ENCODE assay signal across 21 mouse cellular contexts in the genomic region with DNA sequence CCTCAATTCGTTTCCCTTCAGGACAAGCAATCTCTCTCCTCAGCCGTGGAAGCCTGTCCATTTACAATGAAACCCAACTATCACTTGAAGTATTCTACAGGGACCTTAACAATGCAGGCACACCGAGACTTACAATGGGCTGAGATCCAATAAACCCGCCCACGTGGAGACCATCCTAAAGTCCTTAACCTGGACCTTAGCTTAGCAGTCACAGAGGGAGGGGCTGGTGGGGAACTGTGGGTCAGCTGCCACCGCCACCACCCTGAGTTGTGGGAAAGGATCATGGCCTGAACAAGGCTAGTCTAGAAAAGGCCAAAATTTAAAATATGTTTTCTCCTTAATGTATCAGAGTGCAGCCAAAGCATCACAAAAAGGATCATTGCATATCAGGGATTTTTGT. TPM values are rescaled to one million over a fixed set of nuclear protein-coding genes. Genes with fewer than 3 reads are reported as not detected.
DNase-seq lines count a peak whose midpoint lies in the region; ATAC-seq and TF ChIP-seq lines count a peak whose summit lies in the region.
"Had no signal": no experiment of that assay in that cellular context is flagged by ENCODE, and none has a peak within 500 bp of the region (broad histone marks: within the 10 kb centered on the region; RNA-seq: fewer than 3 reads in every experiment).

No protein-coding gene starts in this region.

- 58% methylated on average over 6 of the region's 6 CpGs for WGBS in forebrain, embryonic 13.5 days
- 67% methylated on average over 6 of the region's 6 CpGs for WGBS in forebrain, embryonic 12.5 days
- 43% methylated on average over 6 of the region's 6 CpGs for WGBS in hindbrain, postnatal 0 days
- 61% methylated on average over 6 of the region's 6 CpGs for WGBS in hindbrain, embryonic 11.5 days
- WGBS in midbrain, embryonic 10.5 days: 68% methylated on average over 6 of the region's 6 CpGs
- WGBS in midbrain, embryonic 14.5 days: 55% methylated on average over 6 of the region's 6 CpGs

- H3K9ac ChIP-seq in forebrain, embryonic 13.5 days: no peak overlapping the region
- H3K9ac ChIP-seq in forebrain, embryonic 12.5 days: no peak overlapping the region
- H3K9ac ChIP-seq in hindbrain, postnatal 0 days (replicated peaks; ENCODE audit: low read length): no peak overlapping the region
- H3K9ac ChIP-seq in hindbrain, embryonic 11.5 days (ENCODE audit: low read depth, low read length): no peak overlapping the region
- no peak overlapping the region for H3K9ac ChIP-seq in midbrain, embryonic 14.5 days (replicated peaks; ENCODE audit: low read length)
- H3K9ac ChIP-seq: liver, embryonic 13.5 days; neural tube, embryonic 15.5 days; stomach, embryonic 15.5 days had no signal

- peaks cover 27% of the 10 kb centered on the region for H3K36me3 ChIP-seq in forebrain, embryonic 13.5 days (ENCODE audit: poor library complexity, severe bottlenecking)
- peaks cover 18% of the 10 kb centered on the region for H3K36me3 ChIP-seq in forebrain, embryonic 12.5 days (replicated peaks)
- peaks cover 12% of the 10 kb centered on the region for H3K36me3 ChIP-seq in hindbrain, postnatal 0 days (ENCODE audit: insufficient read depth, low read length)
- H3K36me3 ChIP-seq in hindbrain, embryonic 11.5 days (ENCODE audit: control insufficient read depth, insufficient read depth, low read length): peaks cover 4% of the 10 kb centered on the region; the same call in 1 of the 2 replicates
- peaks cover 31% of the 10 kb centered on the region for H3K36me3 ChIP-seq in midbrain, embryonic 10.5 days
- peaks cover 19% of the 10 kb centered on the region for H3K36me3 ChIP-seq in midbrain, embryonic 14.5 days (ENCODE audit: control insufficient read depth, insufficient read depth, low read length)

- H3K9me3 ChIP-seq in forebrain, embryonic 13.5 days (replicated peaks): no peaks in the 10 kb centered on the region; the same call in 1 of the 2 replicates
- no peaks in the 10 kb centered on the region for H3K9me3 ChIP-seq in forebrain, embryonic 12.5 days
- no peaks in the 10 kb centered on the region for H3K9me3 ChIP-seq in hindbrain, postnatal 0 days (ENCODE audit: low read length)
- no peaks in the 10 kb centered on the region for H3K9me3 ChIP-seq in hindbrain, embryonic 11.5 days (ENCODE audit: control insufficient read depth, low read length)
- H3K9me3 ChIP-seq in midbrain, embryonic 10.5 days (replicated peaks): peaks cover 3% of the 10 kb centered on the region; the same call in 1 of the 2 replicates
- no peaks in the 10 kb centered on the region for H3K9me3 ChIP-seq in midbrain, embryonic 14.5 days (ENCODE audit: control insufficient read depth, low read length)
- H3K9me3 ChIP-seq: liver, embryonic 13.5 days; neural tube, embryonic 15.5 days; stomach, embryonic 15.5 days had no signal

- H3K27ac ChIP-seq in forebrain, embryonic 13.5 days: peak overlapping the region; percentile 74
- no peak overlapping the region for H3K27ac ChIP-seq in forebrain, embryonic 12.5 days
- H3K27ac ChIP-seq in hindbrain, postnatal 0 days: peak overlapping the region; percentile 78; the same call in 1 of the 2 replicates
- H3K27ac ChIP-seq in hindbrain, embryonic 11.5 days (ENCODE audit: low read depth, low read length): no peak overlapping the region
- H3K27ac ChIP-seq in midbrain, embryonic 10.5 days (replicated peaks): peak overlapping the region; percentile 70; the same call in 1 of the 2 replicates
- no peak overlapping the region for H3K27ac ChIP-seq in midbrain, embryonic 14.5 days (replicated peaks; ENCODE audit: low read depth, low read length)
- H3K27ac ChIP-seq: heart, adult 2 months; left cerebral cortex, adult 2 months; liver, embryonic 13.5 days; neural tube, embryonic 15.5 days; stomach, embryonic 15.5 days had no signal

- no peak for DNase-seq in hindbrain, postnatal 0 days (ENCODE audit: low spot score)
- no peak for DNase-seq in hindbrain, embryonic 11.5 days (ENCODE audit: low spot score)
- no peak for DNase-seq in midbrain, embryonic 10.5 days (ENCODE audit: low spot score)
- no peak for DNase-seq in midbrain, embryonic 14.5 days
- peak; percentile 61 for DNase-seq in cerebellum, adult 9-11 months
- DNase-seq in adrenal gland, postnatal 10 days: no peak
- DNase-seq: adrenal gland, postnatal 25 days; gastrocnemius, postnatal 36 days; heart, adult 2 months; kidney, postnatal 4 days; lung, postnatal 14 days had no signal

- no peak for ATAC-seq in forebrain, embryonic 13.5 days
- ATAC-seq in forebrain, embryonic 12.5 days (ENCODE audit: low FRiP score): no peak
- ATAC-seq in hindbrain, postnatal 0 days: no peak
- no peak for ATAC-seq in hindbrain, embryonic 11.5 days (ENCODE audit: low FRiP score)
- ATAC-seq in midbrain, embryonic 14.5 days (ENCODE audit: low FRiP score, low TSS enrichment): no peak
- ATAC-seq: CD4-positive, CD25-positive, alpha-beta regulatory T cell, adult 4 months; intestine, postnatal 0 days; midbrain, embryonic 16.5 days had no signal

- no peaks in the 10 kb centered on the region for H3K27me3 ChIP-seq in forebrain, embryonic 13.5 days
- no peaks in the 10 kb centered on the region for H3K27me3 ChIP-seq in forebrain, embryonic 12.5 days
- H3K27me3 ChIP-seq in hindbrain, postnatal 0 days (ENCODE audit: insufficient read depth, low read length): no peaks in the 10 kb centered on the region
- H3K27me3 ChIP-seq in hindbrain, embryonic 11.5 days (ENCODE audit: control insufficient read depth, insufficient read depth, low read length): no peaks in the 10 kb centered on the region
- H3K27me3 ChIP-seq in midbrain, embryonic 10.5 days (ENCODE audit: low read depth, poor library complexity, severe bottlenecking): no peaks in the 10 kb centered on the region
- no peaks in the 10 kb centered on the region for H3K27me3 ChIP-seq in midbrain, embryonic 14.5 days (ENCODE audit: control insufficient read depth, insufficient read depth, low read length)
- H3K27me3 ChIP-seq: liver, embryonic 13.5 days; neural tube, embryonic 15.5 days; stomach, embryonic 15.5 days had no signal

- H3K4me3 ChIP-seq in forebrain, embryonic 13.5 days: no peak overlapping the region
- H3K4me3 ChIP-seq in forebrain, embryonic 12.5 days (replicated peaks): no peak overlapping the region
- no peak overlapping the region for H3K4me3 ChIP-seq in hindbrain, postnatal 0 days (ENCODE audit: low read length)
- H3K4me3 ChIP-seq in hindbrain, embryonic 11.5 days (ENCODE audit: low read depth, low read length): no peak overlapping the region
- no peak overlapping the region for H3K4me3 ChIP-seq in midbrain, embryonic 10.5 days
- no peak overlapping the region for H3K4me3 ChIP-seq in midbrain, embryonic 14.5 days (replicated peaks; ENCODE audit: low read depth, low read length)
- H3K4me3 ChIP-seq: heart, adult 2 months; left cerebral cortex, adult 2 months; liver, embryonic 13.5 days; myocyte; neural tube, embryonic 15.5 days; stomach, embryonic 15.5 days had no signal

- TF ChIP-seq CTCF in hindbrain, postnatal 0 days (IDR thresholded peaks at IDR 0.05; ENCODE audit: low read depth): no peak

- H3K4me2 ChIP-seq in forebrain, embryonic 13.5 days: no peak overlapping the region
- no peak overlapping the region for H3K4me2 ChIP-seq in forebrain, embryonic 12.5 days
- H3K4me2 ChIP-seq in hindbrain, postnatal 0 days (ENCODE audit: low read depth, low read length): no peak overlapping the region
- no peak overlapping the region for H3K4me2 ChIP-seq in hindbrain, embryonic 11.5 days (replicated peaks; ENCODE audit: low read depth, low read length)
- no peak overlapping the region for H3K4me2 ChIP-seq in midbrain, embryonic 14.5 days (ENCODE audit: low read length)
- H3K4me2 ChIP-seq: liver, embryonic 13.5 days; neural tube, embryonic 15.5 days; stomach, embryonic 15.5 days had no signal

- peaks cover 22% of the 10 kb centered on the region for H3K4me1 ChIP-seq in forebrain, embryonic 13.5 days
- peaks cover 11% of the 10 kb centered on the region for H3K4me1 ChIP-seq in forebrain, embryonic 12.5 days
- peaks cover 14% of the 10 kb centered on the region for H3K4me1 ChIP-seq in hindbrain, postnatal 0 days (ENCODE audit: insufficient read depth, low read length)
- no peaks in the 10 kb centered on the region for H3K4me1 ChIP-seq in hindbrain, embryonic 11.5 days (replicated peaks; ENCODE audit: control insufficient read depth, insufficient read depth, low read length)
- H3K4me1 ChIP-seq in midbrain, embryonic 10.5 days: no peaks in the 10 kb centered on the region
- H3K4me1 ChIP-seq in midbrain, embryonic 14.5 days (ENCODE audit: control insufficient read depth, insufficient read depth, low read length): no peaks in the 10 kb centered on the region

RNA-seq across cellular contexts. Expression of gene Cog7, which starts 42.3 kb away (rescaled TPM):
- polyA plus RNA-seq in forebrain, embryonic 13.5 days (2015; fragmentation: Nextera tagmentation; extraction: Ambion mirVana): 18.2 and 21.2 TPM in 2 replicates
- polyA plus RNA-seq in forebrain, embryonic 12.5 days (2016; fragmentation: Nextera tagmentation; extraction: Ambion mirVana): 21.9 and 23.0 TPM in 2 replicates
- total RNA-seq in hindbrain, postnatal 0 days (2014; rRNA removed): 38.1 and 39.0 TPM in 2 replicates
- 32.2 and 34.2 TPM in 2 replicates for polyA plus RNA-seq in hindbrain, postnatal 0 days (2015; fragmentation: Nextera tagmentation; extraction: Ambion mirVana)
- 18.5 and 21.6 TPM in 2 replicates for polyA plus RNA-seq in hindbrain, embryonic 11.5 days (2014; fragmentation: Nextera tagmentation; extraction: Ambion mirVana)
- 22.1 and 25.4 TPM in 2 replicates for polyA plus RNA-seq in midbrain, embryonic 10.5 days (2016; fragmentation: Nextera tagmentation; extraction: Ambion mirVana)
- polyA plus RNA-seq in midbrain, embryonic 14.5 days (2014; fragmentation: Nextera tagmentation; extraction: Ambion mirVana): 15.4 and 19.8 TPM in 2 replicates
- total RNA-seq in adrenal gland, postnatal 10 days (2021): 10 to 100 TPM; 24.3 to 25.3 TPM

Comparison
In these comparisons a context has a peak if more than half of its experiments do, and no peak if none do; other contexts are left out.
1. H3K27ac ChIP-seq: peak in forebrain, embryonic 13.5 days (single experiment), hindbrain, postnatal 0 days (single experiment) and midbrain, embryonic 10.5 days (single experiment); none in forebrain, embryonic 12.5 days (single experiment), hindbrain, embryonic 11.5 days (single experiment) and midbrain, embryonic 14.5 days (single experiment).